Mouse (Mus musculus) liver, embryonic 11.5 days (tissue): Measurements from ENCODE around the gene Chfr. TPM values are rescaled to one million over a fixed set of nuclear protein-coding genes. Genes with fewer than 3 reads are reported as not detected.
"Not testable (repeated sequence)": the region's sequence is repeated elsewhere in the genome, so short reads cannot be mapped to it uniquely, and the experiment has no call there.

ENCODE experiments used
- ATAC-seq: fragments of 200-750 bp; cut with Nextera tagmentation; replicated peaks from 2 replicates; pipeline ENCODE4 v1.8.0; 2017; ENCODE audit warnings: moderate number of reproducible peaks, mild to moderate bottlenecking, moderate TSS enrichment, moderate library complexity; ENCODE audit not compliant: low FRiP score
- DNase-seq: peaks from one replicate; pipeline ENCODE4 v3.0.0-alpha.2; 2017; ENCODE audit warnings: low spot score
- H3K27ac ChIP-seq: fragments of 300-500 bp; sonication (generic); 2 replicates; pipeline ENCODE4 v1.5.1; 2014; ENCODE audit warnings: mild to moderate bottlenecking, low read depth, low read length, control low read depth
- H3K27me3 ChIP-seq: fragments of 300-500 bp; sonication (generic); replicated peaks from 2 replicates; pipeline ENCODE4 v1.6.1; 2014; ENCODE audit warnings: low read length, mixed read lengths; ENCODE audit not compliant: control insufficient read depth, insufficient read depth
- H3K36me3 ChIP-seq: fragments of 300-500 bp; sonication (generic); 2 replicates; pipeline ENCODE4 v1.6.1; 2014; ENCODE audit warnings: mild to moderate bottlenecking, low read length, moderate library complexity, mixed read lengths; ENCODE audit not compliant: control insufficient read depth, insufficient read depth
- H3K4me1 ChIP-seq: fragments of 300-500 bp; sonication (generic); replicated peaks from 2 replicates; pipeline ENCODE4 v1.6.1; 2014; ENCODE audit warnings: low read length, mixed read lengths; ENCODE audit not compliant: control insufficient read depth, insufficient read depth
- H3K4me2 ChIP-seq: fragments of 300-500 bp; sonication (generic); 2 replicates; pipeline ENCODE4 v1.6.1; 2014; ENCODE audit warnings: mild to moderate bottlenecking, control low read depth, moderate library complexity
- H3K4me3 ChIP-seq: fragments of 300-500 bp; sonication (generic); 2 replicates; pipeline ENCODE4 v1.5.1; 2014; ENCODE audit warnings: low read depth, low read length, control low read depth
- H3K9ac ChIP-seq: fragments of 300-500 bp; sonication (generic); 2 replicates; pipeline ENCODE4 v1.6.1; 2014; ENCODE audit warnings: low read depth, low read length, control low read depth
- H3K9me3 ChIP-seq: fragments of 300-500 bp; sonication (generic); 2 replicates; pipeline ENCODE4 v1.6.1; 2016; ENCODE audit warnings: low read length, inconsistent platforms, mixed read lengths; ENCODE audit not compliant: control insufficient read depth
- WGBS: fragments of 180-500 bp; shearing (Covaris S2); extraction: QIAGEN DNeasy Blood & Tissue Kit; methylation state at CpG from one replicate; pipeline ENCODE4 v1.1.7; 2014; 5-methylcytosine and 5-hydroxymethylcytosine counted together
- polyA plus RNA-seq: library from polyadenylated mRNA; unstranded; fragments of >200 nt; fragmentation: Nextera tagmentation; extraction: Ambion mirVana; gene quantifications from 2 replicates; pipeline ENCODE4 v1.2.1, GENCODE M21; 2014

Chfr gene
- polyA plus RNA-seq, 1 experiment from 2014 or later = 38.9 TPM

DNA sequence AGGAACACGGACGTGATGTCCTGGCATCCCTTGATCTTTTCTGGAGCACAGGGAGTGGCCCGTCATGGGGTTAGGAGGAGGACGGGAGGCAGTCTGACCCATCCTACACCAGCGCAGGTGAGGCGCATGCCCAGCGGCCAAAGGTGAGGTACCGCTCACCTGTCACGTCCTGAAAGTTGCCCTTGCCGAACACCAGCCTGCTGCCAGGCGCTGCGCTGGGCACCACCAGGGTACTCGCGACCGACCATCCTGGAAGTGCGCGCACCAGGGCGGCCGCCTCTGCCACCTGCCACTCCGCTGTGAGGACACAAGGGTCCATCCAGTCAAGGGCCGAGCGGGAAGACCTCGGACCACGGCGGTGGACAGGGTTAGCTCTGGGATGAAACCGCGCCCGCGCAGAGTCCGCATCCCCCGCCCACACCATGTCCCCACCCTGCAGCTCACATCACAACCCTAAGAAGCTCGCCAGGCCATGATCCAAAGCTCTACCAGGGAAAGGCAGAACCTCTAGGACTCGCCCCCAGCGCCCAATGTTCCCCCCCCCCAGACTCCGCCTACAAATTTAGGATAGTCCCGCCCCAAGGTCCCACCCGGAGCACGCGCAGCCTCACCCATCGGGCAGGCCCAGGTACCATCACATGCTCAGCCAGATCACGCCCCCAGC, 28.6 kb upstream of the Chfr start:
- no peak for DNase-seq
- peak overlapping the region; percentile 87 for H3K4me3 ChIP-seq
- H3K9ac ChIP-seq = peak overlapping the region; percentile 90
- H3K9me3 ChIP-seq = no peaks in the 10 kb centered on the region
- 14% methylated on average over 41 of the region's 41 CpGs for whole genome bisulfite sequencing
- H3K36me3 ChIP-seq = peaks cover 36% of the 10 kb centered on the region
- H3K4me1 ChIP-seq = peaks cover 14% of the 10 kb centered on the region
- H3K27ac ChIP-seq = peak overlapping the region; percentile 97
- peak overlapping the region; percentile 97 for H3K4me2 ChIP-seq
- peak; percentile 22; the same call in 1 of the 2 replicates for ATAC-seq
- no peaks in the 10 kb centered on the region for H3K27me3 ChIP-seq

DNA sequence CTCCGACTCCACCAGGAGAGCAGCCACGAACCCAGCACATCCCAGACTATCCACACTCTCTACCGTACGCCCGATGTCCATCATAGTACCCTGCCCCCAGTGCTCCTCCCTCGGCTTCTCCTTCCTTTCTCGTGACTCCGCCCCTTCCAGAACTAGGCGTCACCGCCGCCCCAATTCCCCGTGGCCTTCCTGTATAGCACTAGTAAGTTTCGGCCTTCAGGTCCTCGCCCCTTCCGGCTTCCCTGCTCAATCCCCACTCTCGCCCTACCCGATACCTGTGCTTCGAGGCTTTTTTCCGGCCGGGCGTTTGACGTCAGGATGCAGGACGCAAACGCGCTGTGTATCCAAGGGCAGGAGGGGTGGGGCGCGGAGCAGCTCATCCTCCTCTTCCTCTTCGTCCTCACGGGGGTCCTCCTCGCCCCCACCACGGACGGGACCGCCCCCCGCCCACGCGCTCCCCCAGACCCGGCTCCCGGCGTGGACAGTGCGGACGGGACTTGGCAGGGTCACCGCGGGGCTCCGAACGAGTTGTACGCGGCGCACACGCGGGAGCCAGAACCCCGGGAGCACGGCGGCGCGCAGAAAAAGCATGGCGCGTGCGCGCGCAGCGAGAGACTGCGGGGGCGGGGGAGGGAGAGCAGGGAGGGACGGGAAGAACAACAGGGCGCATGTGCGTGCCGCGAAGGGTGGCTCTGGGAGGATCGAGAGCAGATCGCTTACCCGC, 27.9 kb upstream of the Chfr start, which contains the start of gene Gtpbp6:
Gene Gtpbp6, minus strand, starts transcription at position 617 of the 724 bp plus-strand sequence.
- Histone ChIP-seq H3K9me3 (no peaks in the 10 kb centered on the region), H3K36me3 (peaks cover 36% of the 10 kb centered on the region), H3K27me3 (no peaks in the 10 kb centered on the region), H3K4me1 (peaks cover 14% of the 10 kb centered on the region), H3K27ac (peak within 1 kb of the TSS; percentile 97), H3K4me3 (peak within 1 kb of the TSS; percentile 87), H3K9ac (peak within 1 kb of the TSS; percentile 90), H3K4me2 (peak within 1 kb of the TSS; percentile 97)
- peak; percentile 82 for ATAC-seq
- WGBS = under 1% methylated on average over 70 of the region's 71 CpGs
- peak; percentile 91 for DNase-seq

DNA sequence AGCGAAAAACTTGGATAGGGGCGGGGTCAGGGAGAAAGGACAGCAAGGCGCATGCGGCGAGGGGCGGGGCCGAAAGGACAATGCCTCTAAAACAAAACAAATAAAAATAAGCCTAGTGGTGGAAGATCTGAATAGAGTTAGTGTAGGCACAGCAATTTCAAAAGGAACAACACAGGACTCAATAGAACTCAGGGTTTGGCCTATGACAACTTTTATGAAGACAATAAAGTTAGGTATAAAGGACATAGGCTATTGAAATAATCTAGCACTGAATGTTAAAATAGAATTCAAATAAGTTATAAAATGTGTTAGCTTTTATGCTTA, 27.4 kb upstream of the Chfr start:
- no peak for DNase-seq
- Histone ChIP-seq H3K4me2 (peak overlapping the region; percentile 97), H3K4me1 (peaks cover 14% of the 10 kb centered on the region), H3K4me3 (peak overlapping the region; percentile 87), H3K9me3 (no peaks in the 10 kb centered on the region), H3K27me3 (no peaks in the 10 kb centered on the region), H3K9ac (peak overlapping the region; percentile 90; the same call in 1 of the 2 replicates), H3K27ac (0 out of 2 replicates have a peak overlapping the region, but pooled peaks have one; percentile 97), H3K36me3 (peaks cover 35% of the 10 kb centered on the region)
- 0% methylated on average over 7 of the region's 7 CpGs for WGBS
- no peak for ATAC-seq

DNA sequence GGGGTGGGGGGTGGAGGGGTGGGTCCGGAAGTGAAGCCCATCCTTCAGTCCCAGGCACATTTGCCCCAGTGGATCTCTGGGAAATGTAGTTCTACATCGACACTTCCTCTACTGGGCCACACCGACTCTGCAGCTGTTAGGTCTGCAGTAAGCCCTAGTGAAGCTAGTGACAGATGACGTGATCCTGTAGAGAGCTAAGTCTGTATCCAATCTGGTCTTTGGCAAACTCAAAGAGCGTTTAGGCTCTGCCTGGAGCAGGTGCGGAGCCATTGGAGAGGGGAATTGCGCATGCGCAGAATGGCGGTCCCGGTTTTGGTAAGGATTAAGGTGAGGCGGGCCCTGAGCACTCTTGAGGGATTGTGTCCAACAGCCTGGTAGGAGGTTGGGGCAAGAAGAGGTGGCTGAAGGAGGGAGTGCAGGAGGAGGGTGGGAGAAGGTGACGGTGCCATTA, 25.6 kb upstream of the Chfr start, which contains the start of gene Zfp605:
Gene Zfp605, plus strand, starts transcription at position 102 of the 451 bp plus-strand sequence.
- Histone ChIP-seq H3K4me3 (peak within 1 kb of the TSS; percentile 64), H3K4me1 (peaks cover 14% of the 10 kb centered on the region), H3K4me2 (peak within 1 kb of the TSS; percentile 82), H3K36me3 (peaks cover 18% of the 10 kb centered on the region), H3K9ac (peak within 1 kb of the TSS; percentile 80), H3K27me3 (no peaks in the 10 kb centered on the region), H3K9me3 (no peaks in the 10 kb centered on the region), H3K27ac (peak within 1 kb of the TSS; percentile 83)
- peak; percentile 85 for DNase-seq
- peak; percentile 58 for ATAC-seq
- WGBS = under 1% methylated on average over 12 of the region's 12 CpGs

DNA sequence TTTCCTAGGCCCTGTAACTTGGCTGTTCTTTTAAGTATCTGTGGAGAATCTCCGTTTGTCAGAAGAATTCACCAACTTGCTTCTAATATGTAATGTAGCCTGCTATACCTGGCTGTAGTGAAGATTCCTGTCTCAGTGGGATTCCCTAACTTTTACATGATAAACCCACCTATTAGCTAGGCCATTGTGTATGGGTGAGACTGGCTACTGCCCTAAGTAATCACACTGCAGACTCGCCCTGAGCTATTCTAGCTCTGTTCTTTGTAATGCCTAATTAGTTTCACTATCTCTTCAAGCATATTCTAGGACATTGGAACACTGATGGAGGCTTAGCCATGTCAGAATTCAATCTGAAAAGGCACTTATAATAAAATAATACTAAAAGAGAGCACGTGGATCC, 13.3 kb upstream of the Chfr start:
- not testable (repeated sequence) for H3K4me2 ChIP-seq, H3K9ac ChIP-seq, DNase-seq, ATAC-seq, H3K4me1 ChIP-seq, H3K4me3 ChIP-seq, H3K9me3 ChIP-seq, H3K27ac ChIP-seq, H3K36me3 ChIP-seq, H3K27me3 ChIP-seq
- 86% methylated on average over 3 of the region's 3 CpGs for WGBS

DNA sequence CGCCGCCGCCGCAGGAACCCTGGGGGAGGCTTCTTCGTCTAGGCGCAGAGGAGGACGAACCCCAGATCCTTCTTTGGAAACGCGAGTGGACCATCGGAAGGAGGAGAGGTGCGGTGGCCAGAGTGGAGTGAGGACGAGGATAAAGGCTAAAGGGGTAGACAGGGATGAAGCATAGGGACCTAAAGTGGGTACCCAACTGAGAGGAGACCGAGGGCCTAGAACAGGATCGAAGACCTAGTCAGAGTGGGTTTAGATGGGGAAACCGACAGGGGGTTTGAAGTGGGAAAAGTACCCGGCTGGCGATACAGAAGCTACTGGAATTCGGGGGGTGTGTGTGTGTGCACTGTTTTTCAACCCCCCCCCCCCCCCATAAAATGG, 434 bp downstream of the Chfr start:
- no peaks in the 10 kb centered on the region; the same call in 1 of the 2 replicates for H3K9me3 ChIP-seq
- H3K27me3 ChIP-seq = no peaks in the 10 kb centered on the region
- H3K9ac ChIP-seq = peak overlapping the region; percentile 80
- H3K27ac ChIP-seq = peak overlapping the region; percentile 20; the same call in 1 of the 2 replicates
- no peak for DNase-seq
- WGBS = 5% methylated on average over 18 of the region's 18 CpGs
- H3K36me3 ChIP-seq = peaks cover 4% of the 10 kb centered on the region; the same call in 1 of the 2 replicates
- peak; percentile 42 for ATAC-seq
- peak overlapping the region; percentile 68 for H3K4me2 ChIP-seq
- H3K4me1 ChIP-seq = no peaks in the 10 kb centered on the region; the same call in 1 of the 2 replicates
- peak overlapping the region; percentile 73 for H3K4me3 ChIP-seq

DNA sequence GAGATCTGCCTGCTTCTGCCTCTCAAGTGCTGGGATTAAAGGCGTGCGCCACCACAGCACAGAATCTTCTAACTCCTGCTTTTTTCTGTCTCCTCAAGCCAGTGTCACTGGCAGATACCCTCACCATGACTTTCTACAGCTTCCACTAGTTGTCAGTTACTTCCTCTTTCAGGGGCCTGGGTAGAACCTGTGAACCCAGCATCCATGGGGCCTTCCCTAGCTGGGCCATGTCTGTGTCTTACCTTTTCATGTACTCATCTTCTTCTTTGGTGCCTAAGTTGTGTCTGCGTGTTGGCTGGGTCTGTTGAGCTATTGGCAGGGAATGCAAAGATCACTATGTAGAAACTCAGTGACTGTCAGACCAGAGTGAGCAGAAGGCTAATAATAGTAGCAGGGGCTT, 2.2 kb downstream of the Chfr start:
- WGBS = 91% methylated on average over 3 of the region's 3 CpGs
- H3K4me2 ChIP-seq = no peak overlapping the region
- no peak overlapping the region for H3K27ac ChIP-seq
- H3K4me3 ChIP-seq = no peak overlapping the region
- H3K36me3 ChIP-seq = peaks cover 4% of the 10 kb centered on the region; the same call in 1 of the 2 replicates
- ATAC-seq (no peak), DNase-seq (no peak)
- H3K27me3 ChIP-seq = no peaks in the 10 kb centered on the region
- H3K9me3 ChIP-seq = no peaks in the 10 kb centered on the region
- no peaks in the 10 kb centered on the region; the same call in 1 of the 2 replicates for H3K4me1 ChIP-seq
- no peak overlapping the region for H3K9ac ChIP-seq

DNA sequence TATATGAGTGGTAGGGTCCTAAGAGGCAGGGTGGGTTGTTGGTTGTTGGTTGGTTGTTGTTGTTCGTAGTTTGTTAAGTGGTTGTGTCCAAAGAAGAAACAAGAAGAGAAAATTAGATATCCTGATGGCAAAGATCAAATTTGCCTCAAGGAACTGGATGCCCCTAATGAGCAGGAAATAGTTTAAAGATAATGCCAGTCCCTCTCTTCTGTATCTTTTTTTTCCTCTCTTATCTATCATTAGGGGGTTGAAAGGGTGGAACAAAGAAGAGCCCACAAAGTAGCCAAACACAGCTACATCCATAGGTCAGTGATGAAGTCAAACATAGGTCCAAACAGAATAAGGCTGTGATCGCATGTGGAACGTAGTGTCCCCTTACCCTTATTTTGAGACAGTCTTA, 3.7 kb downstream of the Chfr start:
- 94% methylated on average over 3 of the region's 3 CpGs for WGBS
- H3K36me3 ChIP-seq = peaks cover 11% of the 10 kb centered on the region; the same call in 1 of the 2 replicates
- H3K9me3 ChIP-seq = no peaks in the 10 kb centered on the region
- ATAC-seq (no peak), DNase-seq (no peak)
- H3K4me1 ChIP-seq = no peaks in the 10 kb centered on the region; the same call in 1 of the 2 replicates
- no peaks in the 10 kb centered on the region for H3K27me3 ChIP-seq
- H3K4me3 ChIP-seq = no peak overlapping the region
- H3K4me2 ChIP-seq = no peak overlapping the region
- H3K27ac ChIP-seq = no peak overlapping the region
- H3K9ac ChIP-seq = no peak overlapping the region
